Mouse (Mus musculus) MEL (cell line): ENCODE results near the gene Platr25. TPM values are rescaled to one million over a fixed set of nuclear protein-coding genes. Genes with fewer than 3 reads are reported as not detected.
"Not testable (repeated sequence)": the region's sequence is repeated elsewhere in the genome, so short reads cannot be mapped to it uniquely, and the experiment has no call there.

Source experiments
- DNase-seq: peaks from one replicate; pipeline ENCODE4 v3.0.0; 2011; ENCODE audit warnings: low read depth, low spot score
- H3K27ac ChIP-seq: 2 replicates; pipeline ENCODE4 v1.5.1; 2012; ENCODE audit warnings: low read depth, mild to moderate bottlenecking, control low read depth, low read length, moderate library complexity; ENCODE audit not compliant: control insufficient read depth
- H3K27me3 ChIP-seq, 2 experiments: fragments of 150-350 bp in 1 of 2; sonication (generic) in 1 of 2; 2 replicates each; pipeline ENCODE4 v1.6.1; 2012; ENCODE audit warnings: low read length in 2 of 2, mild to moderate bottlenecking in 2 of 2, improper control_type of control experiment in 1 of 2, moderate library complexity in 1 of 2; ENCODE audit not compliant: insufficient read depth in 2 of 2, control insufficient read depth in 1 of 2
- H3K36me3 ChIP-seq, 2 experiments: 2 replicates each; pipeline ENCODE4 v1.6.1; 2012 to 2014; ENCODE audit warnings: low read length in 2 of 2, improper control_type of control experiment in 1 of 2, inconsistent platforms in 1 of 2, mild to moderate bottlenecking in 1 of 2; ENCODE audit not compliant: insufficient read depth in 2 of 2, control insufficient read depth in 1 of 2
- H3K4me1 ChIP-seq, 2 experiments: fragments of 150-350 bp in 1 of 2; sonication (generic) in 1 of 2; 2 replicates each; pipeline ENCODE4 v1.6.1; 2012; ENCODE audit warnings: low read length in 2 of 2, improper control_type of control experiment in 1 of 2, mild to moderate bottlenecking in 1 of 2; ENCODE audit not compliant: insufficient read depth in 2 of 2, control insufficient read depth in 1 of 2
- H3K4me3 ChIP-seq, 2 experiments: fragments of 150-350 bp in 1 of 2; sonication (generic) in 1 of 2; 2 replicates each; pipeline ENCODE4 v1.5.1; 2012; ENCODE audit warnings: low read depth in 2 of 2, low read length in 2 of 2, mild to moderate bottlenecking in 2 of 2, moderate library complexity in 2 of 2, control low read depth in 1 of 2, improper control_type of control experiment in 1 of 2; ENCODE audit not compliant: control insufficient read depth in 1 of 2, insufficient read depth in 1 of 2
- H3K79me2 ChIP-seq: 2 replicates; pipeline ENCODE4 v1.6.1; 2012; ENCODE audit warnings: mild to moderate bottlenecking, low read length, moderate library complexity; ENCODE audit not compliant: control insufficient read depth, poor library complexity, insufficient read depth
- H3K9ac ChIP-seq: 2 replicates; pipeline ENCODE4 v1.6.1; 2012; ENCODE audit warnings: low read depth, mild to moderate bottlenecking, control low read depth, low read length, moderate library complexity; ENCODE audit not compliant: control insufficient read depth, poor library complexity, severe bottlenecking
- H3K9me3 ChIP-seq: fragments of 150-350 bp; sonication (generic); replicated peaks from 2 replicates; pipeline ENCODE4 v1.6.1; 2012; ENCODE audit warnings: mild to moderate bottlenecking, low read length, improper control_type of control experiment, moderate library complexity; ENCODE audit not compliant: insufficient read depth
- E2F4 ChIP-seq: IDR thresholded peaks from 2 replicates; pipeline ENCODE4 v1.6.1; 2011; ENCODE audit warnings: low read depth, low read length, improper control_type of control experiment, borderline replicate concordance
- EP300 ChIP-seq, 2 experiments: IDR thresholded peaks; 2 replicates each; pipeline ENCODE4 v1.6.1; 2011; ENCODE audit warnings: improper control_type of control experiment in 2 of 2, low read length in 2 of 2, low read depth in 1 of 2, mild to moderate bottlenecking in 1 of 2
- GATA1 ChIP-seq: IDR thresholded peaks from 2 replicates; pipeline ENCODE4 v1.6.1; 2011; ENCODE audit warnings: low read depth, low read length, improper control_type of control experiment
- HCFC1 ChIP-seq: IDR thresholded peaks from 2 replicates; pipeline ENCODE4 v1.6.1; 2012; ENCODE audit warnings: low read depth, mild to moderate bottlenecking, inconsistent platforms, low read length, improper control_type of control experiment, moderate library complexity
- MAX ChIP-seq: IDR thresholded peaks from 2 replicates; pipeline ENCODE4 v1.6.1; 2011; ENCODE audit warnings: low read length, improper control_type of control experiment
- NELFE ChIP-seq: IDR thresholded peaks from 2 replicates; pipeline ENCODE4 v1.6.1; 2011; ENCODE audit warnings: low read depth, low read length, improper control_type of control experiment
- POLR2A ChIP-seq, 2 experiments: IDR thresholded peaks; 2 replicates each; pipeline ENCODE4 v1.6.1; 2011 to 2012; ENCODE audit warnings: low read length in 2 of 2, mild to moderate bottlenecking in 2 of 2, control low read depth in 1 of 2, improper control_type of control experiment in 1 of 2, low read depth in 1 of 2, moderate library complexity in 1 of 2; ENCODE audit not compliant: control insufficient read depth in 1 of 2, insufficient read depth in 1 of 2, poor library complexity in 1 of 2
- SIN3A ChIP-seq: IDR thresholded peaks from 2 replicates; pipeline ENCODE4 v1.6.1; 2012; ENCODE audit warnings: low read length, improper control_type of control experiment, inconsistent platforms
- TBP ChIP-seq: IDR thresholded peaks from 2 replicates; pipeline ENCODE4 v1.8.0; 2011; ENCODE audit warnings: low read depth, low read length, improper control_type of control experiment
- polyA plus RNA-seq, 2 experiments: library from polyadenylated mRNA; stranded (reverse) in 1 of 2; unstranded in 1 of 2; fragments of >175 nt in 1 of 2; fragments of >200 nt in 1 of 2; gene quantifications; 2 replicates each; pipeline versions ENCODE4 v1.2.1 to v1.2.4; 2012; ENCODE audit warnings: low replicate concordance in 2 of 2, low read depth in 1 of 2; ENCODE audit not compliant: insufficient read length in 2 of 2, insufficient read depth in 1 of 2, missing spikeins in 1 of 2
- total RNA-seq: library from RNA; depleted of rRNA; stranded (reverse); fragments of 300-350 nt; gene quantifications from 2 replicates; pipeline ENCODE4 v1.2.3, GENCODE M21; 2012; rRNA removed

The Platr25 gene
- total RNA-seq (7.1 and 7.3 TPM in 2 replicates), polyA plus RNA-seq (100 to 1,000 TPM in 1 of 2 experiments, 1 to 10 TPM in 1; 5.5 to 247 TPM)

DNA sequence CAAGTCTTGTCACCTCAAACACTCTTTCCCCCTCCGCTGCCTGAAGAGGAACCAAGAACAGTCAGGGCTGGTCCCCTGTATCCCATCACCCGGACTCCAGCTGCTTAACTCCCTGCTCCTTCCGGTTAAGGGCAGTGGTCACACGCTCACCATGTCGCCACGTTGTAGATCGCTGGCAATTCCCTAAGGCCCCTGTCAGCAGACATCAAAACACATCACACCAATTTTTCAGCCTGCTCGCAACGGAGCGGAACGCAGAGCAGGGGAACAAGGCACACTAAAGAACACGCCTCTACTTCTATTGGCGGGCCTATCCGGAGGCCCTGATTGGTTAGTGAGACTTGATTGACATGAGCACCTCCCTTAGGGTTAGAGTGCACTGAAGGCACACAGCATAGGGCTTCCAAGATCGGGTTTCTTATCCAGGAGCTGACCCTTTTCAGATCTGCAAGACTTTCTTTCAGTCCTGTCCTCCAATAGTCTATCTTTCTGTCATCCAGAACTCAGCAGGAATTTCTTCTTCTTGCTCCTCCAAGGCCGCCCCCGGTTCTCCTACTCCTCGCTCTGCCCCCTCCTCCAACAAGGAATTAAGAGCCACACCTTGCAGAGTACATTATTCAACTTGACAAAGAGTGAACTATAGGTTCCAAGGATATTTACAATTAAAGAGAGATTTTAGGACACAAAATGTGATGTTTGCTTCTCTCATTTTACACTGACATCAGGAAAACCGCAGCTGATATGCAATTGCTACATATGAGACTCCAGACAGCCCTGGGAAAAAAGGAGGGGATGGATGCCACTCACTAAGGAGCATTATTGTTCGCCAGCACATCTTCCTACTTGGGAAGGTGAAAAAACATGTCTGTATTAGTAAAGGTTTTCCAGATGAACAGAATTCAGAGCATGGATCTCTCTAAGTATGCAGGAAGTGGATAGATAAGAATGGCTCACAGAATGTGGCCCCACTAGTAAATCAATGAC, at the start of gene Platr25:
Gene Platr25, minus strand, starts transcription at position 278 of the 984 bp plus-strand sequence.
- not testable (repeated sequence) for H3K4me1 ChIP-seq, H3K27me3 ChIP-seq, H3K9me3 ChIP-seq, H3K79me2 ChIP-seq
- DNase-seq, result peak; percentile 88
- H3K36me3 ChIP-seq, result peaks cover 0 to 13% of the 10 kb centered on the region in 2 experiments; a peak in 2 of 4 replicates
- peak in 1 of 2 experiments; percentile 67; a peak in 2 of 4 replicates for TF ChIP-seq POLR2A (IDR thresholded peaks at IDR 0.05; ENCODE audit: control insufficient read depth in 1 of 2, insufficient read depth in 1 of 2, low read depth in 1 of 2, low read length in 2 of 2, poor library complexity in 1 of 2)
- TF ChIP-seq MAX, result peak; percentile 63; the same call in 1 of the 2 replicates
- peak; percentile 87 for TF ChIP-seq E2F4
- TF ChIP-seq HCFC1, result peak; percentile 53; the same call in 1 of the 2 replicates
- TF ChIP-seq NELFE, result peak; percentile 52
- TF ChIP-seq SIN3A, result 0 out of 2 replicates have a peak, but pooled peaks have one; percentile 9
- 0 out of 2 replicates have a peak, but pooled peaks have one; percentile 45 for TF ChIP-seq TBP
- TF ChIP-seq GATA1, result 0 out of 2 replicates have a peak, but pooled peaks have one; percentile 3
- H3K27ac ChIP-seq, result peak within 1 kb of the TSS; percentile 86
- H3K9ac ChIP-seq, result peak within 1 kb of the TSS; percentile 79
- peak within 1 kb of the TSS; percentile 78 to 90 for H3K4me3 ChIP-seq

DNA sequence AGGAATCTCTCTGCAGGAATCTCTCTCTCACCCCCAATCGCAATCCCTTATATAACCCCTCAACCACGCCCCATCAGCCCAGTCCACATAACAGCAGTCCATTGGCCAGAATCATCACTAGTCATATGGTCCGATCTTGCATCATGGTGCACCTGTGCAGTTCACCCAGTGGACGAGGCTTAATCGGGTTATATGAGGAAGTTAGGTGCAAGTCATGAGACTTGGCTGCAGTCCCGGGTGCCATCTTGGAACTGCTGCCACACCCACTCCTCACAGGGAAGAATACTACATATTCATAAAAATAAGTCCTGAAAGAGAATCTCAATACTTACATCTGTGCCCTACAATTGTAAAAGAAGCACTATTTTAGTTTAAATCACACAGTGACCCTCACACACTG, 47.5 kb upstream of the Platr25 start:
- TF ChIP-seq TBP (0 out of 2 replicates have a peak, but pooled peaks have one; percentile 34), EP300 (IDR thresholded peaks at IDR 0.05; ENCODE audit: low read depth in 1 of 2, low read length in 2 of 2) (0 out of 4 replicates have a peak, but pooled peaks of 1 of the 2 experiments have one; percentile 17)
- H3K9ac ChIP-seq, H3K4me3 ChIP-seq, H3K9me3 ChIP-seq, H3K27me3 ChIP-seq, H3K79me2 ChIP-seq, H3K36me3 ChIP-seq, H3K4me1 ChIP-seq: not testable (repeated sequence)
- H3K27ac ChIP-seq, result 0 out of 2 replicates have a peak overlapping the region, but pooled peaks have one; percentile 28
- peak; percentile 75 for DNase-seq

DNA sequence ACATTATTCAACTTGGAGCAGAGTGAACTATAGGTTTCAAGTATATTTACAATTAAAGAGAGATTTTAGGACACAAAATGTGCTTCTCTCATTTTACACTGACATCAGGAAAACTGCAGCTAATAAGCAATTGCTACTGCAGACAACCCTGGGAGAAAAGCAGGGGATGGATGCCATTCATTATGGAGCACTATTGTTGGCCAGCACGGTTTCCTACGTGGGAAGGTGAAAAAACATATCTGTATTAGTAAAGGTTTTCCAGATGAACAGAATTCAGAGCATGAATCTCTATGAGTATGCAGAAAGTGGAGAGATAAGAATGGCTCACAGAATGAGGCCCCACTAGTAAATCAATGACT, 25.6 kb upstream of the Platr25 start:
- H3K27me3 ChIP-seq, H3K9me3 ChIP-seq, H3K4me1 ChIP-seq, DNase-seq, H3K27ac ChIP-seq, H3K79me2 ChIP-seq, H3K36me3 ChIP-seq: not testable (repeated sequence)
- peak overlapping the region; percentile 73 to 87 for H3K4me3 ChIP-seq
- peak overlapping the region; percentile 84 for H3K9ac ChIP-seq
